Mouse (Mus musculus) frontal cortex, adult 2 months (tissue): ENCODE measurements around the gene Tmem255b. TPM values are rescaled to one million over a fixed set of nuclear protein-coding genes. Genes with fewer than 3 reads are reported as not detected.

Source experiments
- DNase-seq, 2 experiments: peaks; one replicate each; pipeline ENCODE4 v3.0.0; 2022; ENCODE audit warnings: low spot score in 1 of 2; ENCODE audit errors: extremely low spot score in 1 of 2
- polyA plus RNA-seq: library from polyadenylated mRNA; depleted of rRNA; stranded (reverse); fragments of >200 nt; gene quantifications from 2 replicates; pipeline ENCODE4 v1.2.3, GENCODE M21; 2012

Tmem255b gene
- polyA plus RNA-seq, 1 experiment: 3.1 TPM

GRCm38 (mm10) chr8:13489986-13490910, 55.3 kb downstream of the Tmem255b start:
- DNase-seq: no peak

- no peak for DNase-seq
Measured at GRCm38 (mm10) chr8:13491491-13492010, 56.6 kb downstream of the Tmem255b start.

- DNase-seq: no peak
Measured at GRCm38 (mm10) chr8:13492198-13492995, 57.4 kb downstream of the Tmem255b start.

GRCm38 (mm10) chr8:13493011-13493410, 58.0 kb downstream of the Tmem255b start:
- DNase-seq: no peak

GRCm38 (mm10) chr8:13493858-13494631, 59.1 kb downstream of the Tmem255b start, which contains the start of gene Gas6:
Gene Gas6, minus strand, starts transcription at chr8:13494490.
- peak in 1 of 2 experiments; percentile 71 for DNase-seq

- no peak for DNase-seq
Measured at GRCm38 (mm10) chr8:13501221-13501620, 66.2 kb downstream of the Tmem255b start.

- DNase-seq: no peak
Measured at GRCm38 (mm10) chr8:13503936-13504606, 69.1 kb downstream of the Tmem255b start.

GRCm38 (mm10) chr8:13504894-13505674, 70.1 kb downstream of the Tmem255b start:
- no peak for DNase-seq

- no peak for DNase-seq
Measured at GRCm38 (mm10) chr8:13506849-13507248, 71.9 kb downstream of the Tmem255b start.

- no peak for DNase-seq
Measured at GRCm38 (mm10) chr8:13507284-13507937, 72.4 kb downstream of the Tmem255b start.

GRCm38 (mm10) chr8:13512016-13512415, 77.0 kb downstream of the Tmem255b start:
- DNase-seq: no peak

- no peak for DNase-seq
Measured at GRCm38 (mm10) chr8:13512677-13513076, 77.7 kb downstream of the Tmem255b start.

- DNase-seq: no peak
Measured at GRCm38 (mm10) chr8:13513556-13514370, 78.8 kb downstream of the Tmem255b start.

- DNase-seq: no peak
Measured at GRCm38 (mm10) chr8:13516011-13516442, 81.0 kb downstream of the Tmem255b start.

- DNase-seq: no peak
Measured at GRCm38 (mm10) chr8:13516728-13517127, 81.7 kb downstream of the Tmem255b start.

- DNase-seq: no peak
Measured at GRCm38 (mm10) chr8:13517284-13517781, 82.3 kb downstream of the Tmem255b start.
